Mouse (Mus musculus) layer of hippocampus, postnatal 25 days (tissue): ENCODE measurements around the gene Zfp383. TPM values are rescaled to one million over a fixed set of nuclear protein-coding genes. Genes with fewer than 3 reads are reported as not detected.
"Not testable (repeated sequence)": the region's sequence is repeated elsewhere in the genome, so short reads cannot be mapped to it uniquely, and the experiment has no call there.

Experiments
- DNase-seq, 2 experiments: peaks; one replicate each; pipeline ENCODE4 v3.0.0; 2022; ENCODE audit warnings: mixed read lengths in 2 of 2, low spot score in 1 of 2; ENCODE audit errors: extremely low spot score in 1 of 2
- microRNA-seq, 2 experiments: library from miRNA; unstranded; fragments of <30 nt; microRNA quantifications; one replicate each; pipeline ENCODE4 v1.2.0; 2021
- total RNA-seq, 2 experiments: library from RNA; stranded (reverse); gene quantifications; 2 replicates each; pipeline ENCODE4 v1.2.3; 2021

The Zfp383 gene
- total RNA-seq, 2 experiments from 2014 or later: 8.4 to 8.7 TPM

- no peak for DNase-seq
Observed at GRCm38 (mm10) chr7:29922780-29923179, 14.8 kb downstream of the Zfp383 start.

GRCm38 (mm10) chr7:29938856-29939255 is 30.8 kb downstream of the Zfp383 start:
- no peak for DNase-seq

- no peak for DNase-seq
Observed at GRCm38 (mm10) chr7:29941027-29941426, 33.0 kb downstream of the Zfp383 start.

DNA sequence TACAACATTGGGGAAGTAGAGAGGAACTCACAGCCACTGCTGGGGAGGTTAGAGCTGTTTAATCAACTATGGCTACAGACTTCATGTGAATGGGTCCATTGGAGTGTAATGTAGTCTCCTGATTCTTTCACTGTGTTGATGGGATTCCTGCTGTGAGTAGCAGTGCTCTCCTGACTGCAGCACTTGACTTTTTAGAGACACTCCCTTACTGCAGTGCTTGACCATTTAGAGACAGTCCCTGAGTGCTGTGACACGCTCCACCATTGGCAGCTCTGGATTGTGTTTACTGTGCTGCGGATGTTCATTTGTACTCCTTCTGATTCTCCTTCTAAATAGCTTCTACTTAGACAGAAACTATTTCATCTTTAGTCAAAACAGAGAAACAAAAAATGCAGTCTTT is 34.7 kb downstream of the Zfp383 start:
- DNase-seq: no peak

DNA sequence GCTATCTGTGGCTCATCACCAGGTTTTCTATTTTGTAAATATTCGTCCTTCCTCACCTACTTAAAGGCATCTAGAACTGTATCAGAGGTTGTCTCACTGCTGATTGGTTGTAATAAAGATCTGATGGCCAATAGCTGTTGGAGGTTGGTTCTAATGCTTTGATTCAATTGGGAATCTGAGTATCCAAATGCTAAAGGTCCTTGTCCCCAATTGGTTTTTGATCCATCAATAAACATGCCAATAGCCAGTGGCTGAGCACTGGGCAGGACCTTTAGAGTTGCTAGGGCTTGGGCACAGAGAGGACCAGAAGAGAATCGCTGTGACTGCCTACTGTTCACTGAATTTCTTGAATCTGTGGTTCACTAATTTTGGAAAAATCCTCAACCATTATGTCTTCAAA is 35.7 kb downstream of the Zfp383 start:
- DNase-seq: no peak

DNA sequence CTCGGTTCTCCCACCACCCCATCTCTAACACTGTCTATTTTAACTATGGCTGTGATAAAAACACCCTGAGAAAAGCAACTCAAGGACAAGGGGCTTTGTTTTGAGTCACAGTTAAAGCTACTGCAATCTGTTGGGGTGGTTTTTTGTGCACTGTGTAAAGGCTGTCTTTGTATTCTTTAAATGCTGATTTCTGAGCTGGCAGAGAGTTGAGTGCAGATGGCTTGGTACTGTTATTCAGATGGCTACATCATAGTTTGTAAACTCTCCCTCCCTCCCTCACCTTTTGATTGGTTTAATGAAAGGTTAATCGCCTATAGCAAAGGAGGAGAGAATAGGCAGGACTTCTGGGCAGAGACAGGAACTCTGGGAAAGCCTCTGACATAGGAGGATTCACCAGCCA is 36.2 kb downstream of the Zfp383 start:
- DNase-seq: no peak

DNA sequence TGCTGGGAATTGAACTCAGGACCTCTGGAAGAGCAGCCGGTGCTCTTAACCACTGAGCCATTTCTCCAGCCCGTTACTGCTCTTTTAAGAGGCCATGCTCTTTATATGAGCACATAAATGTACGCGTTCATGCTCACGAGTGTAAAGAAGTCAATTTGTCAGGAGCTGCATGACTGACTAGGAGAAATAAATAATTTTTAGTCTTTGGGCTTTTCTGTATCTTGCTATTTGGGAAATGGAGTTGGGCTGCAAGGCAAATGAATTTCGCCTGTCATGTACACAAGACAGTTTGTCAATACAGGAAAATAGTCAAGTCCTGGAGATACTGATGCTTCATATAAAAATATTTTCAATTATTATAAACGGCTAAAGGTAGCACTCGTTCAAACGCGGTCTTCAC is 45.1 kb downstream of the Zfp383 start:
- DNase-seq: no peak

DNA sequence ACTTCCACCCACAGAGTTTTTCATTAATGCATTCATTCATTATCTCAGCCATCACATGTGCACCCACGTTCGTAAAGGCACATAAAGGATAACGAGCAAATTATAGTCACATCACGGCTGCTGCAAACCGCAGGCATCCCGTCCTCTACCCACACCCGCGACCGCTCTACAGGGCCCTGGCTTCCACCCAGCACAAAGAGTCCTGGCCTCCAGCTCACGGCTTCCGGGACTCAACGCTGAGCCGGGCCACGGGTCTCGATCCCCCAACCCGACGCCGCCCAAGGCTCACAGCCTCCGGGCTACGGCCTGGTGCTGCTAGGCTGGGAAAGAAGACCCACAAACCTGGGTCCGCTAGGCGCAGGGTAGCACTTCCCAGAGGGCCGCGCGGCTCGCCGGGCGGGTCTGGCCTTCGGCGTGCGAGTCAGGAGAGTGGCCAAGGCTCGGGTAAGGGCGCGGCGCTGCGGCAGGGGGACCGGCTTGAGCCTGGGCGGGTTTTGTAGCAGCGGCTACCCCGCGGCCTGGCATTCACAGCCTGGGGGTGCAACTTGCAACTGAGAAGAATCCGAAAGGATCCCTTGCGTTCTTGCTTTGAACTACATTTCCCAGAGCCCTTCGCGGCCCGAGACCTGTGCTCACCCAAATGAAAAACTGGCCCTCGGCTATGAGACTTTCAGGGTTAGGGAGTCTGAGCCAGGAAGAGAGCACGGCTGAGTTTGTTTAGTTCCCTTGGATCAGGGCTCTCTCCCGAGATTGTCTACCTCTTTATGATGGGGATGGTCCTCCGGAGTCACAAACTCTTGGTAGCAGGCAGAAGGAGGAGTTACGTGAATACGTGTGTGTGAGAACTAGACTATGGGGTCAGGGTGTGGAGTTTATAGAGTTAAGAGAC is 45.7 kb downstream of the Zfp383 start, which contains the start of gene Zfp74:
Gene Zfp74, minus strand, starts transcription at position 577 of the 889 bp plus-strand sequence.
- DNase-seq: peak; percentile 66 to 73

GRCm38 (mm10) chr7:29954731-29955130 is 46.7 kb downstream of the Zfp383 start:
- DNase-seq: peak in 1 of 2 experiments; percentile 36

DNA sequence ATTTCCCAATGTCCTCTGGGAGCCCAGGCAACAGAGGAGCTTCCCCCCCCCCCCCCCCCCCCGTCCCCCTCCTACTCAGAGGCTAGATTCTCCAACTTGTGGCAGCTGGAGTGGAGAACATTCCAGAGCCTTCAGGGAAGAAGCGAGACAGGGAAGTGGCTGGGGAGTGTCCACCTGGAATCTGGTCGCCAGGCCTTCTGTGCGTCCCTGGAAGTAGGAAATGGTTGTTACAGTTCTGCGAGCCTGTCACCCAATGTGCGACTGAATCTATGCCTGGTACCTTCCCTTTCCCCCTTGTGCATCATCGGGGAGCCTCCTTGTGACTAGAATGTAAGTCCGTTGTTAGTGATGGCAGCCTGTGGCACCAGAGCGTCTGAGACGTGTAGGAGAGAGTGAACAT is 48.2 kb downstream of the Zfp383 start:
- DNase-seq: no peak

DNA sequence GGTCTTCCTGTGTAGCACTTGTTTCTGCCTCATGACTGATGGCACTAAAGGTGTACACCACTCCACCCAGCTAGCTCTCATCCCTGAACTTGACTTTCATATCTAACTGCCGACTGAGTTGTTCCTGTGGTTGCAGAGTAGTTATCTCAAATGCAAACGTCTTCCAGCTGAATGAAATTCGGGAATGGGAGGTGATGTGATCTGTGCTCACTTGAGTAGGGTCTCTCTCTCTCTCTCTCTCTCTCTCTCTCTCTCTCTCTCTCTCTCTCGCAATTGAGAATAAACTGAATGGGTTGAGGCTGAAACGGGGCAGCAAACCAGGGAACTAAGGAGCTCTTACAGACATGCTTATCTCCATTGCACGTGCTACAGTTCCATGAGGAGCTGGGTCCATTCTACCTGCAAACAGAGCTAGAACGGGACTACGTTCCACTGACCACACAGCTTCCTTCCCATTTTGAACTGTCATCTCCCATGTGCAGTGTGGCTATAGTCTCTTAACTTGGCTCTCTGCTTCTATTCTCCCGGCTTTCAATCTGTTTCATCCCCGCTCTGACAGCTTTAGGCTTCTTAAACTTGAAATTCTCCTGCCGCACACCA is 50.2 kb downstream of the Zfp383 start:
- no peak for DNase-seq

DNA sequence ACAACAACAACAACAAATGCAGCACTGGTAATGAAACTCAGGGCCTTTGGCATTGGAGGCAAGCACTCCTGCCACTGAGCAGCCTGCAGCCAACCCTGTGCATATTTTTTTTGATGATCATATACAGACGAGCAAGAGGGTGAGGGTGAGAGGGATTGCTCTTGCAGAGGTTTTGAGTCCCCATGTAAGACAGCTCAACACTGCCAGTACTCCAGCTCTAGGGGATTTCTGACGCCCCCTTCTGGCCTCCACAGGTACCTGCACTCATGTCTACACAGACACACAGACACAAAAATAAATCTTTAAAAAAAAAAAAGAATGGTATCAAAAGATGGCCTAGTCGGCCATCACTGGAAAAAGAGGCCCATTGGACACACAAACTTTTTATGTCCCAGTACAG is 51.0 kb downstream of the Zfp383 start:
- DNase-seq: no peak

DNA sequence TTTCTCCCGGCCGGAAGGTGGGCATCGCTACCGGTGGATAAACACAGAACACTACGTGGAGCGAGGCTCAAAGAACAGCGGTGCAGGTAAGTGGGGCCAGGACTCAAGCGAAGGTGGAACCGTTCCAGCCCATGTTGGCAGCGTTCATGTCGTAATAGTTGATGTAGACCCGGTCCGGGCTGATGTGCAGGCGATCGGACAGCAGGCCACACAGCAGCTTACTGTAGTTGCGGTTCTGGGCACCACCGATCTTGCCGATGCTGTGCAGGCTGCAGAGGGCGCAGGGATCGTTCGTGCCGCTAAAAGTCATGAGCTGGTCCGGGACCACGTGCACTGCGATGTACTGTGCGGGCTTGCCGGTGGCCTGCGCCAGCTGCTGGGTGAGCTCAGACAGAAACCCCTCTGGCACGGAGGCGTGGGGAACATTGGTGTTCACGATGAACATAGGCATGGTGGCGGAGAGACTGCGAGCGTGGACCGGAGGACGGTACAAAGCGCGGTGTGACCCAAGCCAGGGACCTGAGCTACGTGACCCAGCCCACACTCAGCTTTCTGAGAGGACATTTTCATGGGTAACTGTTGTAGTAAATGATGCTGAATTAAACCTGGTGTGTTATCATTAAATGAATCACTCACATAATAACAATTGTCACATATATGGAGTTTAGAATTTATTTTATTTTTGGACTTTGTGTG is 57.2 kb downstream of the Zfp383 start:
- DNase-seq: not testable (repeated sequence)

Small RNAs within 50 kb of the gene (microRNA-seq; reads per million reads assigned to microRNA genes)
- 1.3 to 1.6 reads per million in 2 experiments for gene Mir7668

Other genes with a start within 250 kb of the Zfp383 start
- gene Catsperg2, start 181.2 kb upstream of the Zfp383 start, total RNA-seq: under 1 TPM in 1 of 2 experiments, not detected in 1; 0.52 TPM
- gene Zfp84, start 139.7 kb upstream of the Zfp383 start, total RNA-seq: 10 to 100 TPM; 18.6 to 19.0 TPM
- gene Zfp30, start 124.2 kb upstream of the Zfp383 start, total RNA-seq: 10 to 100 TPM in 1 of 2 experiments, 1 to 10 TPM in 1; 9.6 to 10.9 TPM
- gene Zfp790, start 92.1 kb upstream of the Zfp383 start, total RNA-seq: 10 to 100 TPM; 21.0 to 22.0 TPM
- 10 to 100 TPM; 14.3 to 17.0 TPM for gene Zfp940, start 54.6 kb upstream of the Zfp383 start, total RNA-seq
- 10 to 100 TPM; 14.0 to 14.2 TPM for gene Zfp420, start 48.2 kb upstream of the Zfp383 start, total RNA-seq
- 10 to 100 TPM; 19.5 to 20.1 TPM for gene Zfp27, start 1.7 kb upstream of the Zfp383 start, total RNA-seq
- gene Zfp74, start 45.9 kb downstream of the Zfp383 start, total RNA-seq: 10 to 100 TPM; 15.1 to 16.7 TPM
- gene Zfp568, start 75.7 kb downstream of the Zfp383 start, total RNA-seq: 1 to 10 TPM; 2.5 to 3.5 TPM
- 10 to 100 TPM in 1 of 2 experiments, 1 to 10 TPM in 1; 9.2 to 10.3 TPM for gene Zfp14, start 143.2 kb downstream of the Zfp383 start, total RNA-seq
- 1 to 10 TPM; 1.9 to 5.0 TPM for gene Zfp82, start 164.7 kb downstream of the Zfp383 start, total RNA-seq
- 1 to 10 TPM in 1 of 2 experiments, not detected in 1; 2.0 TPM for gene Gm26920, start 182.2 kb downstream of the Zfp383 start, total RNA-seq
- gene Zfp566, start 182.3 kb downstream of the Zfp383 start, total RNA-seq: 1 to 10 TPM; 5.3 to 7.1 TPM
- gene Zfp260, start 186.6 kb downstream of the Zfp383 start, total RNA-seq: 10 to 100 TPM; 64.8 to 89.9 TPM
- gene Zfp382, start 213.7 kb downstream of the Zfp383 start, total RNA-seq: 10 to 100 TPM; 30.4 to 31.5 TPM